Mouse (Mus musculus): ENCODE measurements around the gene Lekr1. TPM values are rescaled to one million over a fixed set of nuclear protein-coding genes. Genes with fewer than 3 reads are reported as not detected.

The Lekr1 gene
- polyA plus RNA-seq, 1 experiment from 2014 or later: 7.6 TPM

- Histone ChIP-seq H3K4me3 (peak overlapping the region; percentile 60), H3K4me1 (peaks cover 4% of the 10 kb centered on the region; the same call in 1 of the 2 replicates), H3K27ac (peak overlapping the region; percentile 15; the same call in 1 of the 2 replicates), H3K4me2 (replicated peaks) (peak overlapping the region; percentile 96), H3K27me3 (replicated peaks) (0 out of 2 replicates have a peak, but pooled peaks cover 4% of the 10 kb centered on the region), H3K9ac (peak overlapping the region; percentile 67), H3K9me3 (no peaks in the 10 kb centered on the region), H3K36me3 (no peaks in the 10 kb centered on the region)
- under 1% methylated on average over 72 of the region's 72 CpGs for WGBS
- ATAC-seq (ENCODE audit: low FRiP score, low read depth): peak; percentile 79
These were observed 7.1 kb upstream of the Lekr1 start for GRCm38 (mm10) chr3:65658721-65659619.

DNA sequence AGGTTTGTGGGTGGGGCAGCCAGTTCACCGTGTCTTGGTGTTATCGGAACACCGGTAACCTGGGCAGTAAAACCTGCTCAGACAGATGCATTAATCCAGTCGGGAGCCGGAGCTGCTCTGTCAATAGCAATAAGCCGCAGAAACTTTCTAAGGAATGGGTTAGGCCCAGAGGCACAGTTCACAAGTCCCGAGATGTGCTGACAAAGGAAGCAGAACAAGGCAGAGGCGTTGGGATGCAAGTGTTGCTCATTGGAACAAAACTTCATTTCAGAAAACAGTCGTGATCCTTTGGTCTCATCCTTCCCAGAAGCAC, 6.5 kb upstream of the Lekr1 start:
- WGBS: 2% methylated on average over 9 of the region's 9 CpGs
- Histone ChIP-seq H3K36me3 (no peaks in the 10 kb centered on the region), H3K9ac (peak overlapping the region; percentile 67), H3K4me3 (peak overlapping the region; percentile 60), H3K4me2 (replicated peaks) (peak overlapping the region; percentile 96), H3K4me1 (peaks cover 4% of the 10 kb centered on the region; the same call in 1 of the 2 replicates), H3K27me3 (replicated peaks) (0 out of 2 replicates have a peak, but pooled peaks cover 4% of the 10 kb centered on the region), H3K27ac (peak overlapping the region; percentile 15; the same call in 1 of the 2 replicates), H3K9me3 (no peaks in the 10 kb centered on the region)
- 0 out of 2 replicates have a peak, but pooled peaks have one; percentile 4 for ATAC-seq (ENCODE audit: low FRiP score, low read depth)

DNA sequence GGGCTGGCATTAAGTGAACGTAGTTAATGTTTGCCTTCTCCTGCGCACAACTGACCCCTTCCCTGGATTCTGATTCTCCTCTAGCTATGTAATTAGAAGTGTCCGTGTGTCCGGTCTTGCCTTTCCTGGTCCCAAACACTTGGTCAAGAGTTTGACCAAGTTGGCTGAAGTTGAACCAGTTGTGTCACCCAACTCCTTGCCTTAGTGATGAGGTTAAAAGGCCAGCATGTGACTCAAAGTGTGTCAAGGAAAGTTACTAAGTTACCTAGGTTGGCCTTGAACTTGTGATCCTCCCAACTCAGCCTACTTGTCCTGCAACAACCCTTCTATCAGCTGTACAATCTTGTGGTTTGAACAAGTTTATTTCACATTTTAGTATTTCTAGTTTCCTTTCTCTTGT, 5.7 kb upstream of the Lekr1 start:
- Histone ChIP-seq H3K9ac (no peak overlapping the region), H3K27ac (no peak overlapping the region), H3K4me1 (peaks cover 4% of the 10 kb centered on the region; the same call in 1 of the 2 replicates), H3K4me2 (replicated peaks) (no peak overlapping the region), H3K4me3 (no peak overlapping the region), H3K36me3 (no peaks in the 10 kb centered on the region), H3K9me3 (no peaks in the 10 kb centered on the region), H3K27me3 (replicated peaks) (0 out of 2 replicates have a peak, but pooled peaks cover 4% of the 10 kb centered on the region)
- no peak for ATAC-seq (ENCODE audit: low FRiP score, low read depth)
- 96% methylated on average over 4 of the region's 4 CpGs for WGBS

DNA sequence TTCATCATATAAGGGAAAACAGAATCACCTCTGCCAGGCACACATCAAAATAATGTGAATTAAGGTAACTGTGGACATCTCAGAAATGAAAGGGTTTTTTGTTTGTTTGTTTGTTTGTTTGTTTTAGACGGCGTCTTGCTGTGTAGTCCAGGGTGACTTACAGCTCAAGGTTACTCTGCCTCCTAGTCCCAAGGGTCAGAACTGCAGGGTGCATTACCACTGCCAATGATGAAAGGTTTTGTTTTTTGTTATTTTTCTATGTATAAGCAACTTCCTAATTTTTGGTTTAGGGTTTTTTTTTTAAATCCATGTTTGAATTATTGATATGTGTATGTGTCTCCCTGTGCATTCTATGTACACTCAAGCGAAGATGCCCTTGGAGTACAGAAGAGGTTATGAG, 4.3 kb upstream of the Lekr1 start:
- Histone ChIP-seq H3K4me3 (no peak overlapping the region), H3K9ac (no peak overlapping the region), H3K27ac (no peak overlapping the region), H3K9me3 (no peaks in the 10 kb centered on the region), H3K4me2 (replicated peaks) (no peak overlapping the region), H3K36me3 (no peaks in the 10 kb centered on the region), H3K27me3 (replicated peaks) (0 out of 2 replicates have a peak, but pooled peaks cover 4% of the 10 kb centered on the region), H3K4me1 (peaks cover 4% of the 10 kb centered on the region; the same call in 1 of the 2 replicates)
- 87% methylated on average over 3 of the region's 3 CpGs for WGBS
- ATAC-seq (ENCODE audit: low FRiP score, low read depth): no peak

DNA sequence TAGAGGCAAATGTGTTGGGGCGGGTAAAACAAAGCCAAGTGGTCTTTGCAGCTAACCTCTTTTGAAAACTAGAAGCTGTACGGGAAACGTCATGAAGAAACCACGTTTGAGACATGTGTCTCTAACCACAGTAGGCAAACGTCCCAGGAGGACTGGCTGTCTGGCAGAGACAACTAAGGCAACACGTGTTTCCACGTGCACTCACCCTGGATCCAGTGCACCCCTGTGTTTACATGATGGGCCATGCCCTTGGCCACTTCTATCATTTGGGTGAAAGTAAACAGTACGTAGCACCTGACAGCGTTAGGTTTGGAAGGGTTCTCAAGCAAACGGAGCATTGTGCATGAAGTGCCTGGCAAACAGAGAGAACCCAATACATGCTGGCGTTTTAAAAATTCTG, 2.9 kb upstream of the Lekr1 start:
- Histone ChIP-seq H3K27ac (no peak overlapping the region), H3K4me1 (no peaks in the 10 kb centered on the region), H3K9ac (no peak overlapping the region), H3K4me2 (replicated peaks) (no peak overlapping the region), H3K4me3 (no peak overlapping the region), H3K27me3 (replicated peaks) (0 out of 2 replicates have a peak, but pooled peaks cover 4% of the 10 kb centered on the region), H3K9me3 (no peaks in the 10 kb centered on the region), H3K36me3 (no peaks in the 10 kb centered on the region)
- ATAC-seq (ENCODE audit: low FRiP score, low read depth): no peak
- 83% methylated on average over 11 of the region's 11 CpGs for WGBS

- Histone ChIP-seq H3K4me2 (replicated peaks) (no peak overlapping the region), H3K9me3 (no peaks in the 10 kb centered on the region), H3K36me3 (no peaks in the 10 kb centered on the region), H3K9ac (no peak overlapping the region), H3K27ac (no peak overlapping the region), H3K4me1 (no peaks in the 10 kb centered on the region), H3K27me3 (replicated peaks) (no peaks in the 10 kb centered on the region), H3K4me3 (no peak overlapping the region)
- no peak for ATAC-seq (ENCODE audit: low FRiP score, low read depth)
- WGBS: 65% methylated on average over 6 of the region's 6 CpGs
These were observed 4.2 kb downstream of the Lekr1 start for GRCm38 (mm10) chr3:65670216-65670615.

GRCm38 (mm10) chr3:65673725-65674124, 7.7 kb downstream of the Lekr1 start:
- WGBS: 62% methylated on average over 8 of the region's 8 CpGs
- no peak overlapping the region for H3K9ac ChIP-seq
- H3K36me3 ChIP-seq: no peaks in the 10 kb centered on the region
- no peaks in the 10 kb centered on the region for H3K27me3 ChIP-seq (replicated peaks)
- ATAC-seq (ENCODE audit: low FRiP score, low read depth): no peak
- H3K4me2 ChIP-seq (replicated peaks): no peak overlapping the region
- no peak overlapping the region for H3K4me3 ChIP-seq
- H3K27ac ChIP-seq: no peak overlapping the region
- no peaks in the 10 kb centered on the region for H3K4me1 ChIP-seq
- H3K9me3 ChIP-seq: no peaks in the 10 kb centered on the region

- WGBS: 85% methylated on average over 1 of the region's 1 CpGs
- no peak for ATAC-seq (ENCODE audit: low FRiP score, low read depth)
- no peaks in the 10 kb centered on the region for H3K4me1 ChIP-seq
- no peak overlapping the region for H3K4me2 ChIP-seq (replicated peaks)
- H3K36me3 ChIP-seq: no peaks in the 10 kb centered on the region
- no peak overlapping the region for H3K4me3 ChIP-seq
- no peak overlapping the region for H3K27ac ChIP-seq
- no peaks in the 10 kb centered on the region for H3K9me3 ChIP-seq
- no peak overlapping the region for H3K9ac ChIP-seq
- no peaks in the 10 kb centered on the region for H3K27me3 ChIP-seq (replicated peaks)
These were observed 14.6 kb downstream of the Lekr1 start for GRCm38 (mm10) chr3:65680612-65681011.

DNA sequence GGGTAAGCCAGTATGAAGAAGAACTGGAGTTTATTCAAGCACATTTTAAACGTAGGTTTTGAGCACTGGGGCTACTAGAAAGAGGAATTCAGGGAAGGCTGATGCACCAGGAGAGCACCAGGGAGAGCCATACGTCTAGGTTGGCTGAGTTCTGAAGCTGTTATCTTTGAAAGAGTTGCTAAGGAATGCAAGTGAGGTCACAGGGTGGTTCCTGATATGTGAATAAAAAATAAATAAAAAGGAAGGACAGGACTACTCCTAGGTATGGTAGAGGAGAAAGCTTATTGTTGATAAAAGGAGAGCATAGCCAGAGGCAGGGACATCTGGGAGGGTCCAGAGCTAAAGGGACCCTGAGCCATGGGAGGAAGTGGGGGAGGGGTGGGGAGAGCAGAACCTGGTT, 23.7 kb downstream of the Lekr1 start:
- Histone ChIP-seq H3K27me3 (replicated peaks) (no peaks in the 10 kb centered on the region), H3K27ac (no peak overlapping the region), H3K4me1 (no peaks in the 10 kb centered on the region), H3K4me3 (no peak overlapping the region), H3K9me3 (no peaks in the 10 kb centered on the region), H3K36me3 (no peaks in the 10 kb centered on the region), H3K4me2 (replicated peaks) (no peak overlapping the region), H3K9ac (no peak overlapping the region)
- WGBS: 46% methylated on average over 2 of the region's 2 CpGs
- ATAC-seq (ENCODE audit: low FRiP score, low read depth): no peak

- Histone ChIP-seq H3K9ac (no peak overlapping the region), H3K9me3 (no peaks in the 10 kb centered on the region), H3K27me3 (replicated peaks) (no peaks in the 10 kb centered on the region), H3K36me3 (no peaks in the 10 kb centered on the region), H3K4me1 (no peaks in the 10 kb centered on the region), H3K27ac (no peak overlapping the region), H3K4me2 (replicated peaks) (no peak overlapping the region), H3K4me3 (no peak overlapping the region)
- 92% methylated on average over 2 of the region's 2 CpGs for WGBS
- ATAC-seq (ENCODE audit: low FRiP score, low read depth): no peak
These were observed 24.8 kb downstream of the Lekr1 start for GRCm38 (mm10) chr3:65690850-65691249.

- no peak overlapping the region for H3K9ac ChIP-seq
- H3K36me3 ChIP-seq: no peaks in the 10 kb centered on the region
- no peaks in the 10 kb centered on the region for H3K27me3 ChIP-seq (replicated peaks)
- no peak overlapping the region for H3K4me3 ChIP-seq
- no peak overlapping the region for H3K27ac ChIP-seq
- ATAC-seq (ENCODE audit: low FRiP score, low read depth): no peak
- H3K4me1 ChIP-seq: no peaks in the 10 kb centered on the region
- 73% methylated on average over 1 of the region's 1 CpGs for WGBS
- no peaks in the 10 kb centered on the region for H3K9me3 ChIP-seq
- no peak overlapping the region for H3K4me2 ChIP-seq (replicated peaks)
These were observed 33.7 kb downstream of the Lekr1 start for GRCm38 (mm10) chr3:65699704-65700103.

DNA sequence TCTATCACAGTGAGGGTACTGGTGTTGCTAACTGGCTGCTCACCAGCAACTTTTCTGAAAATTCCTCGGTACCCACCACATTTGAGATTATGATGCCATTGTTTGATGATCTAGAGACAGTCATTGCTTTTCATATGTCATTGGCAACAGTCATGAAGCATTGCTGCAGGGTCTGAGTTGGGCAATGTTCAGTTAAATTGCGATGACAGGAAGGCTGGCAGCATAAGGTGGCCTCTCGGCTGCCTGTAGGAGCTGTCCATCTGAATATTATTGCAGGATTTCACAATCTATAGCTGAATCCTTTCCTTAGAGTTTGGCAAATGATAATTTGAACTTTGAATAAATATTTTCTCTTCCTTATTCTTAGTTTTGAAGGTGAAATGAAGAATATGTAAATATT, 48.3 kb downstream of the Lekr1 start:
- Histone ChIP-seq H3K36me3 (no peaks in the 10 kb centered on the region), H3K9ac (no peak overlapping the region), H3K27me3 (replicated peaks) (no peaks in the 10 kb centered on the region), H3K27ac (no peak overlapping the region), H3K4me1 (no peaks in the 10 kb centered on the region), H3K9me3 (no peaks in the 10 kb centered on the region), H3K4me3 (no peak overlapping the region), H3K4me2 (replicated peaks) (no peak overlapping the region)
- 89% methylated on average over 3 of the region's 3 CpGs for WGBS
- ATAC-seq (ENCODE audit: low FRiP score, low read depth): no peak

DNA sequence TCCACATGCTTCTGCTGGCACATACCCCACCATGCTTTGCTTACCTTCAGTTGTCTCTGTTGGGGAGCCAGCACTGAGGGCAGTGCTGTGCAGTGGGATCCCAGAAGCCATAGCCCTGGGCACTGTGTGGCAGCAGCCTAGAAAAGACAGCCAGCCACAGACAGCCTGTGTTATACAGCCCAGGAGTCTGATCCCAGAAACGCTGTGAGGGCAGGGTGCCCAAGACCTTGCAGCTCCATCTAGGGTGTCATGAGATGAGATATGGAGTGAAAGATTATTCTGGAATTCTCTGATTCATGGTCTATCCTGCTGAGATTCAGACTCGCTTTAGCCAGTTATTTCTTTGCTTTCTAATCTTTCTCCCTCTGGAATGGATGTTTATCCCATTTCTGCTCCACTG, 51.4 kb downstream of the Lekr1 start:
- Histone ChIP-seq H3K4me3 (no peak overlapping the region), H3K4me1 (no peaks in the 10 kb centered on the region), H3K9me3 (no peaks in the 10 kb centered on the region), H3K9ac (no peak overlapping the region), H3K27ac (no peak overlapping the region), H3K4me2 (replicated peaks) (no peak overlapping the region), H3K36me3 (no peaks in the 10 kb centered on the region), H3K27me3 (replicated peaks) (no peaks in the 10 kb centered on the region)
- ATAC-seq (ENCODE audit: low FRiP score, low read depth): no peak
- WGBS: 87% methylated on average over 2 of the region's 2 CpGs

Data from neural tube, embryonic 12.5 days (tissue).